Mouse (Mus musculus) thymus, adult 2 months (tissue): ENCODE measurements around the gene Rbfox3.

Source experiments
- CTCF ChIP-seq: fragments of 200-500 bp; IDR thresholded peaks from 2 replicates; pipeline ENCODE4 v1.5.1; 2012; ENCODE audit warnings: mild to moderate bottlenecking, control low read depth, low read length, moderate library complexity, borderline replicate concordance; ENCODE audit not compliant: control insufficient read depth, poor library complexity, insufficient read depth; ENCODE audit errors: extremely low read depth
- POLR2A ChIP-seq: fragments of 200-500 bp; IDR thresholded peaks from 2 replicates; pipeline ENCODE4 v1.6.1; 2012; ENCODE audit warnings: mild to moderate bottlenecking, low read length, control low read depth, moderate library complexity; ENCODE audit not compliant: control insufficient read depth, poor library complexity, insufficient read depth; ENCODE audit errors: extremely low read depth

GRCm38 (mm10) chr11:118668351-118668750 lies 243.0 kb downstream of the Rbfox3 start:
- no peak for TF ChIP-seq POLR2A
- no peak for TF ChIP-seq CTCF
